Mouse (Mus musculus) hindbrain, embryonic 15.5 days (tissue): ENCODE measurements around the gene Zwilch. TPM values are rescaled to one million over a fixed set of nuclear protein-coding genes. Genes with fewer than 3 reads are reported as not detected.

ENCODE experiments used
- ATAC-seq: fragments of 200-750 bp; cut with Nextera tagmentation; 2 replicates; pipeline ENCODE4 v1.8.0; 2017; ENCODE audit warnings: low read depth, moderate number of reproducible peaks, moderate TSS enrichment; ENCODE audit not compliant: low FRiP score
- H3K27ac ChIP-seq: fragments of 300-500 bp; sonication (generic); replicated peaks from 2 replicates; pipeline ENCODE4 v1.5.1; 2015; ENCODE audit warnings: mild to moderate bottlenecking, inconsistent platforms
- H3K27me3 ChIP-seq: fragments of 300-500 bp; sonication (generic); 2 replicates; pipeline ENCODE4 v1.6.1; 2015; ENCODE audit warnings: control low read depth, inconsistent platforms
- H3K36me3 ChIP-seq: fragments of 300-500 bp; sonication (generic); 2 replicates; pipeline ENCODE4 v1.6.1; 2015; ENCODE audit warnings: control low read depth, inconsistent platforms
- H3K4me1 ChIP-seq: fragments of 300-500 bp; sonication (generic); replicated peaks from 2 replicates; pipeline ENCODE4 v1.6.1; 2015; ENCODE audit warnings: control low read depth, inconsistent platforms
- H3K4me2 ChIP-seq: fragments of 300-500 bp; sonication (generic); 2 replicates; pipeline ENCODE4 v1.6.1; 2015; ENCODE audit warnings: moderate library complexity, mild to moderate bottlenecking, inconsistent platforms
- H3K4me3 ChIP-seq: fragments of 300-500 bp; sonication (generic); 2 replicates; pipeline ENCODE4 v1.5.1; 2015; ENCODE audit warnings: mild to moderate bottlenecking, inconsistent platforms
- H3K9ac ChIP-seq: fragments of 300-500 bp; sonication (generic); 2 replicates; pipeline ENCODE4 v1.6.1; 2015; ENCODE audit warnings: inconsistent platforms
- H3K9me3 ChIP-seq: fragments of 300-500 bp; sonication (generic); 2 replicates; pipeline ENCODE4 v1.6.1; 2016; ENCODE audit warnings: control low read depth, inconsistent platforms
- WGBS: fragments of 180-500 bp; shearing (Covaris S2); methylation state at CpG from one replicate; pipeline ENCODE4 v1.1.7; 2015; 5-methylcytosine and 5-hydroxymethylcytosine counted together
- polyA plus RNA-seq: library from polyadenylated mRNA; unstranded; fragments of >200 nt; fragmentation: Nextera tagmentation; extraction: Ambion mirVana; gene quantifications from 2 replicates; pipeline ENCODE4 v1.2.1, GENCODE M21; 2015

The Zwilch gene
- polyA plus RNA-seq, 1 experiment from 2014 or later = 5.6 TPM

- Histone ChIP-seq H3K36me3 (no peaks in the 10 kb centered on the region), H3K9me3 (no peaks in the 10 kb centered on the region), H3K27me3 (no peaks in the 10 kb centered on the region), H3K4me3 (no peak overlapping the region), H3K9ac (no peak overlapping the region), H3K27ac (no peak overlapping the region), H3K4me1 (no peaks in the 10 kb centered on the region), H3K4me2 (no peak overlapping the region)
- WGBS = 91% methylated on average over 10 of the region's 10 CpGs
- no peak for ATAC-seq
Measured at GRCm38 (mm10) chr9:64122601-64123000, 50.3 kb downstream of the Zwilch start.

- H3K36me3 ChIP-seq = no peaks in the 10 kb centered on the region
- H3K4me3 ChIP-seq = no peak overlapping the region
- no peaks in the 10 kb centered on the region for H3K4me1 ChIP-seq
- no peaks in the 10 kb centered on the region for H3K27me3 ChIP-seq
- 41% methylated on average over 11 of the region's 11 CpGs for WGBS
- H3K9me3 ChIP-seq = no peaks in the 10 kb centered on the region
- no peak for ATAC-seq
- no peak overlapping the region for H3K27ac ChIP-seq
- no peak overlapping the region for H3K4me2 ChIP-seq
- no peak overlapping the region for H3K9ac ChIP-seq
Measured at GRCm38 (mm10) chr9:64120584-64121277, 52.2 kb downstream of the Zwilch start.

GRCm38 (mm10) chr9:64119898-64120297 is 53.0 kb downstream of the Zwilch start:
- ATAC-seq = no peak
- no peak overlapping the region for H3K4me2 ChIP-seq
- H3K4me1 ChIP-seq = no peaks in the 10 kb centered on the region
- H3K27me3 ChIP-seq = no peaks in the 10 kb centered on the region
- 31% methylated on average over 8 of the region's 8 CpGs for WGBS
- H3K36me3 ChIP-seq = no peaks in the 10 kb centered on the region
- H3K27ac ChIP-seq = no peak overlapping the region
- H3K4me3 ChIP-seq = no peak overlapping the region
- H3K9me3 ChIP-seq = no peaks in the 10 kb centered on the region
- no peak overlapping the region for H3K9ac ChIP-seq

GRCm38 (mm10) chr9:64116876-64117275 is 56.0 kb downstream of the Zwilch start, which contains the start of gene Lctl:
Gene Lctl, plus strand, starts transcription at chr9:64117147.
- ATAC-seq = no peak
- H3K9me3 ChIP-seq = no peaks in the 10 kb centered on the region
- no peak within 1 kb of the TSS for H3K4me3 ChIP-seq
- no peak within 1 kb of the TSS for H3K9ac ChIP-seq
- H3K27ac ChIP-seq = no peak within 1 kb of the TSS
- H3K4me1 ChIP-seq = no peaks in the 10 kb centered on the region
- no peaks in the 10 kb centered on the region for H3K36me3 ChIP-seq
- no peaks in the 10 kb centered on the region for H3K27me3 ChIP-seq
- WGBS = 45% methylated on average over 3 of the region's 3 CpGs
- no peak within 1 kb of the TSS for H3K4me2 ChIP-seq

- H3K36me3 ChIP-seq = no peaks in the 10 kb centered on the region
- ATAC-seq = no peak
- no peaks in the 10 kb centered on the region for H3K9me3 ChIP-seq
- no peak overlapping the region for H3K9ac ChIP-seq
- WGBS = 86% methylated on average over 6 of the region's 6 CpGs
- no peak overlapping the region for H3K4me2 ChIP-seq
- no peaks in the 10 kb centered on the region for H3K27me3 ChIP-seq
- no peak overlapping the region for H3K27ac ChIP-seq
- H3K4me1 ChIP-seq = no peaks in the 10 kb centered on the region
- no peak overlapping the region for H3K4me3 ChIP-seq
Measured at GRCm38 (mm10) chr9:64115756-64116155, 57.1 kb downstream of the Zwilch start.

- H3K9ac ChIP-seq = no peak overlapping the region
- H3K4me3 ChIP-seq = no peak overlapping the region
- no peaks in the 10 kb centered on the region for H3K9me3 ChIP-seq
- no peak overlapping the region for H3K4me2 ChIP-seq
- no peak overlapping the region for H3K27ac ChIP-seq
- ATAC-seq = no peak
- H3K36me3 ChIP-seq = no peaks in the 10 kb centered on the region
- no peaks in the 10 kb centered on the region for H3K4me1 ChIP-seq
- 44% methylated on average over 2 of the region's 2 CpGs for WGBS
- no peaks in the 10 kb centered on the region for H3K27me3 ChIP-seq
Measured at GRCm38 (mm10) chr9:64114646-64115045, 58.3 kb downstream of the Zwilch start.

- H3K9ac ChIP-seq = no peak overlapping the region
- H3K36me3 ChIP-seq = no peaks in the 10 kb centered on the region
- no peak for ATAC-seq
- H3K9me3 ChIP-seq = no peaks in the 10 kb centered on the region
- H3K4me1 ChIP-seq = no peaks in the 10 kb centered on the region
- H3K27me3 ChIP-seq = no peaks in the 10 kb centered on the region
- 94% methylated on average over 16 of the region's 16 CpGs for WGBS
- no peak overlapping the region for H3K27ac ChIP-seq
- no peak overlapping the region for H3K4me3 ChIP-seq
- no peak overlapping the region for H3K4me2 ChIP-seq
Measured at GRCm38 (mm10) chr9:64110502-64110901, 62.4 kb downstream of the Zwilch start.

GRCm38 (mm10) chr9:64105301-64105700 is 67.6 kb downstream of the Zwilch start:
- H3K27me3 ChIP-seq = no peaks in the 10 kb centered on the region
- H3K9ac ChIP-seq = no peak overlapping the region
- WGBS = 81% methylated on average over 6 of the region's 6 CpGs
- H3K4me1 ChIP-seq = no peaks in the 10 kb centered on the region
- no peak overlapping the region for H3K27ac ChIP-seq
- H3K4me3 ChIP-seq = no peak overlapping the region
- no peaks in the 10 kb centered on the region for H3K9me3 ChIP-seq
- ATAC-seq = no peak
- H3K4me2 ChIP-seq = no peak overlapping the region
- H3K36me3 ChIP-seq = no peaks in the 10 kb centered on the region

- no peaks in the 10 kb centered on the region for H3K27me3 ChIP-seq
- no peak overlapping the region for H3K27ac ChIP-seq
- no peaks in the 10 kb centered on the region for H3K36me3 ChIP-seq
- no peak overlapping the region for H3K9ac ChIP-seq
- no peak for ATAC-seq
- no peaks in the 10 kb centered on the region for H3K9me3 ChIP-seq
- 4% methylated on average over 4 of the region's 4 CpGs for WGBS
- no peak overlapping the region for H3K4me2 ChIP-seq
- H3K4me3 ChIP-seq = no peak overlapping the region
- H3K4me1 ChIP-seq = no peaks in the 10 kb centered on the region
Measured at GRCm38 (mm10) chr9:64100442-64100841, 72.5 kb downstream of the Zwilch start.

- Histone ChIP-seq H3K27me3 (no peaks in the 10 kb centered on the region), H3K9me3 (no peaks in the 10 kb centered on the region), H3K36me3 (no peaks in the 10 kb centered on the region), H3K27ac (no peak overlapping the region), H3K4me3 (no peak overlapping the region), H3K4me1 (peaks cover 7% of the 10 kb centered on the region; the same call in 1 of the 2 replicates), H3K9ac (no peak overlapping the region), H3K4me2 (no peak overlapping the region)
- WGBS = 66% methylated on average over 4 of the region's 4 CpGs
- no peak for ATAC-seq
Measured at GRCm38 (mm10) chr9:64098282-64098681, 74.6 kb downstream of the Zwilch start.

- H3K36me3 ChIP-seq = no peaks in the 10 kb centered on the region
- no peaks in the 10 kb centered on the region for H3K9me3 ChIP-seq
- H3K27me3 ChIP-seq = no peaks in the 10 kb centered on the region
- WGBS = 45% methylated on average over 11 of the region's 11 CpGs
- no peak overlapping the region for H3K27ac ChIP-seq
- ATAC-seq = peak; percentile 30; the same call in 1 of the 2 replicates
- H3K4me1 ChIP-seq = peaks cover 7% of the 10 kb centered on the region; the same call in 1 of the 2 replicates
- no peak overlapping the region for H3K4me2 ChIP-seq
- H3K9ac ChIP-seq = no peak overlapping the region
- H3K4me3 ChIP-seq = no peak overlapping the region
Measured at GRCm38 (mm10) chr9:64094083-64094482, 78.8 kb downstream of the Zwilch start.

- H3K4me3 ChIP-seq = no peak overlapping the region
- H3K4me2 ChIP-seq = no peak overlapping the region
- no peak for ATAC-seq
- H3K9ac ChIP-seq = no peak overlapping the region
- 63% methylated on average over 12 of the region's 12 CpGs for WGBS
- no peaks in the 10 kb centered on the region for H3K9me3 ChIP-seq
- no peak overlapping the region for H3K27ac ChIP-seq
- H3K36me3 ChIP-seq = no peaks in the 10 kb centered on the region
- peaks cover 15% of the 10 kb centered on the region for H3K4me1 ChIP-seq
- H3K27me3 ChIP-seq = peaks cover 14% of the 10 kb centered on the region; the same call in 1 of the 2 replicates
Measured at GRCm38 (mm10) chr9:64089004-64089403, 83.9 kb downstream of the Zwilch start.

GRCm38 (mm10) chr9:64088346-64088745 is 84.6 kb downstream of the Zwilch start:
- Histone ChIP-seq H3K9me3 (no peaks in the 10 kb centered on the region), H3K27me3 (peaks cover 20% of the 10 kb centered on the region), H3K4me1 (peaks cover 14% of the 10 kb centered on the region), H3K36me3 (no peaks in the 10 kb centered on the region), H3K9ac (no peak overlapping the region), H3K27ac (no peak overlapping the region), H3K4me3 (no peak overlapping the region), H3K4me2 (no peak overlapping the region)
- WGBS = 90% methylated on average over 7 of the region's 7 CpGs
- no peak for ATAC-seq
